Mouse (Mus musculus) hematopoietic stem cell, adult 5-6 weeks (primary cell): ENCODE measurements around the gene Cdc42ep4. TPM values are rescaled to one million over a fixed set of nuclear protein-coding genes. Genes with fewer than 3 reads are reported as not detected.
A peak's percentile ranks its signal among the peaks of the same experiment; 100 is the strongest.

Experiments
- ATAC-seq, 2 experiments: fragments of 125-278 bp in 1 of 2; replicated peaks in 1 of 2; 2 replicates each; pipeline ENCODE4 v1.8.0; 2016 to 2017; ENCODE audit warnings: inconsistent platforms in 2 of 2, mild to moderate bottlenecking in 2 of 2, moderate number of reproducible peaks in 2 of 2, low read depth in 1 of 2, moderate TSS enrichment in 1 of 2; ENCODE audit not compliant: low FRiP score in 2 of 2, poor library complexity in 2 of 2, severe bottlenecking in 2 of 2, insufficient read depth in 1 of 2, low TSS enrichment in 1 of 2
- total RNA-seq: library from RNA; stranded (forward); fragments of 172-1452, 232-1000 nt; gene quantifications from 2 replicates; pipeline ENCODE4 v1.2.3, GENCODE M21; 2017

The Cdc42ep4 gene
- total RNA-seq, 1 experiment from 2014 or later = 6.1 TPM

GRCm38 (mm10) chr11:113782006-113782405 is 30.3 kb upstream of the Cdc42ep4 start:
- no peak for ATAC-seq

- 0 out of 4 replicates have a peak, but pooled peaks have one; percentile 5 to 22 for ATAC-seq
Observed at GRCm38 (mm10) chr11:113779680-113780041, 28.0 kb upstream of the Cdc42ep4 start.

GRCm38 (mm10) chr11:113778733-113779679 is 27.3 kb upstream of the Cdc42ep4 start:
- ATAC-seq = 0 out of 4 replicates have a peak, but pooled peaks of 1 of the 2 experiments have one; percentile 30

GRCm38 (mm10) chr11:113777878-113778464 is 26.3 kb upstream of the Cdc42ep4 start:
- peak in 1 of 2 experiments; percentile 23; a peak in 1 of 4 replicates for ATAC-seq

GRCm38 (mm10) chr11:113776851-113777511 is 25.3 kb upstream of the Cdc42ep4 start:
- ATAC-seq = no peak

DNA sequence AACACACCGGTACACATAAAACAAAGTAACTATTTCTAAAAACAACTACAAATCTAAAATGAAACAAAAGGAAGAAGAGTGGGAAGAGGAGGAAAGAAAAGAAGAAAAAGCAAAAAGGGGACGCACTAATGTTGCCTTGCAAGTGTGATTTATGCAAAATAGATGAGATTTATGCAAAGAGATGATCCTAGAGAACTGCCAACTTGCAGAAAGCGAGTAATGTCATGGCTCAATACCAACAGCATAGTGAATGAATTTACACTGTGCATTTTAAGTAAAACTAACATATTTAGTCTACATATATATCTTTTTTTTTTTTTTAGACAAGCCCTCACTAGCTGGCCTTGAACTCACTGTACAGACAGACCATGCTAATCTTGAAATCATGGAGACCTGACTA is 23.1 kb upstream of the Cdc42ep4 start:
- ATAC-seq = no peak

- no peak for ATAC-seq
Observed at GRCm38 (mm10) chr11:113773191-113773590, 21.5 kb upstream of the Cdc42ep4 start.

DNA sequence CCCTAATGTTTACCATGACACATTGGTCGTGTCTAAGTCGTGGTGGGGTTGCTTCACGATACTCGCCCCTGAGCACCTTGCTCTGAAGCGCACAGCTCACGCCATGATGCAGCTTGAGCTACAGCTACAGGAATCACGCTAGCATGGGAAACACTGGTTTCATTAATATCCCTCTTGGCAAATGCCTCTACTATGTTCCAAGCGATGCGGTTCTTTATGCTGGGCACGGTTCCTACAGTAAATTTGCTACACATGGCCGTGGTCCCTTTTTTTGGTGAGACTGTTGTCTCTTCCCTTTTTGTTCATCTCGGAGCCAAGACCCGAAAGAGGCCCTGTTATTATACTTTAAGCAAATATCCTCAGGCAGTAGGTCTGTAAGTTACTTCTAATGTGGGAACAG is 19.5 kb upstream of the Cdc42ep4 start:
- ATAC-seq = no peak

- ATAC-seq = no peak
Observed at GRCm38 (mm10) chr11:113768356-113768755, 16.7 kb upstream of the Cdc42ep4 start.

GRCm38 (mm10) chr11:113767285-113767684 is 15.6 kb upstream of the Cdc42ep4 start:
- ATAC-seq = no peak

DNA sequence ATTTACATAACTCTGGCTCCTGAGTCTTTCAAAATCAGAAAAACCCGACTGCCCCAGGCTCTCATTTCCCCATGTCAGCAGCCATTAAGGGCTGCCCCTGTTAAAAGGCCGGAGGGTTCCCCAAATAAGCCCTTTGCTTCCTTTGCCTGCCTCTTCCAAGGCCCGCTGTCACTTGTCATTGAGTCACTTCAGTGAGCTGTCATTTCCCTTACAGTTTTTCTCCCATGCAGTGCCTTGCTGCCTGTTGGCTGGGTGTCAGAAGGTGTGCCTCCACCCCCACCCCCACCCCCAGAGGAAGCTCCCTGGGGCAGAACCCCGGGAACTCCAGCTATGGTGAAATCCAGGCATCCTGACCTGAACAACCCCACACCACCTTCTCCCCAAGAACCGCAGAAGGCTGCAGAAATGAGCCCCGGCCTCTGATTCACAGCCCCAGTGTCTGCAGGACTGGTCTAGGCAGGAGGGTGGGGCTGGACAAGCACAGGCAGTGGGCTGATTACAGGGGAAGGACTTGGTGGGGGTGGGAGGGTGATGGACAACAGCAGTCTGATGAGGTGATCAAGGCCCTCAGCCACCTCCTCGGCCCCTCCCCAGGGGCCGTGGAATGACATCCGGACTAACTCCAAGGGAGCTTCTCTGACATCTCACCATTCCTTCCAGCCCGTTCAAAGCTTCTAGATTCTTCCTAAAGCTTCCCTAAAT is 14.8 kb upstream of the Cdc42ep4 start:
- peak; percentile 19 to 34; a peak in 2 of 4 replicates for ATAC-seq

DNA sequence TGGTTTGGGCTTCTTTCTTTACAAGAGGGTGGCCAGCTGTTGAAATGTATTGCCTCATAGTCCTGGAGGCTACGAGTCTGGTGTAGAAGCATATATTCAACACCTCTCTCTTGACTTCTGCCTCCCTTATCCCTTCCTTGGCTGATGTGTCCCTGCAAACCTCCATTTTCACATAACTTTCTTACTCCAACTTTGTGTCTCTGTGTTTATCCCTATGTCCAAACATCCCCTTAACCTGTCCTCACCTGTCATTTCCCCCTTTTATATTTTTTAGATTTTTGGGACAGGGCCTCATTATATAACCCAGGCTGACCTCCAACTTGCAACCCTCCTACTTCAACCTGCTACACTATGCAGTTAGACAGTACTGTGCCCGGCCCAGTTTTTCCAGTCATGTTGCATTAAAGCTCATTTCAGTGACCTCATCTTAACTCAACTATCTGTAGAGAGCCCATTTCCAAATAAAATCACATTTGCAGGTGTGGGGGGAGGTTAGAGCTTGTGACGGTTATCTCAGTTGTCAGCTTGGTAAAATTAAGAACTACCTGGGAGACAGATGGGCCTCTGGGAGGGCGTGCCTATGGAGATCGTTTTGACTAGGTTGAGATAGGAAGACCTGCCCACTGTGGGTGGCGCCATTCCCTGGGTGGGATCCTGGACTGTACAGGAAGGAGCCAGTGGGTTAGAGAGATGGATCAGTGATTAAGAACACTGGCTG is 12.6 kb upstream of the Cdc42ep4 start:
- ATAC-seq = no peak

GRCm38 (mm10) chr11:113763449-113763848 is 11.8 kb upstream of the Cdc42ep4 start:
- no peak for ATAC-seq

- ATAC-seq = no peak
Observed at GRCm38 (mm10) chr11:113762136-113762797, 10.6 kb upstream of the Cdc42ep4 start.

- peak; percentile 62 to 74; a peak in 3 of 4 replicates for ATAC-seq
Observed at GRCm38 (mm10) chr11:113761646-113762045, 10.0 kb upstream of the Cdc42ep4 start.

GRCm38 (mm10) chr11:113760476-113760875 is 8.8 kb upstream of the Cdc42ep4 start:
- no peak for ATAC-seq
